Mouse (Mus musculus): ENCODE data around the gene Ryr2.
"Not testable (repeated sequence)": the region's sequence is repeated elsewhere in the genome, so short reads cannot be mapped to it uniquely, and the experiment has no call there.

DNA sequence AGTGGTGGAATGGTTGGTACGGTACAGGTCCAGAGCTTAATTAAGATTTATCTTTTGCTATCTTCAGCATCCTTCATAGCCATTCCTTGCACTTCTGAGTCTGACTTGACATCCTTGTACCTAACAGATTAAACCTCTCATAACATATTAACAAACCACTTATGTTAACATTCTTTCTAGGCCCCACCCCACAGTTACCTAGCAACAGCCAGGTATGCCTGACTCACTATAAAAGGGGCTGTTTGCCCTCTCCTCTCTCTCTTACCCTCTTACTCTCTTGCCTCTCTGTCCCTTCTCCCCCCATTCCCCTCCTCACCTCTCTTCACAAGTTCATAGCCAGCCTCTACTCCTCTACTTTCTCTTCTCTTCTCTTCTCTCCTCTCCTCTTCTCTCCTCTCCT is 297.4 kb downstream of the Ryr2 start:
- TF ChIP-seq GATA1 (IDR thresholded peaks at IDR 0.05; ENCODE audit: borderline replicate concordance, low read length); FLI1 (IDR thresholded peaks at IDR 0.05; ENCODE audit: low read length): not testable (repeated sequence)

Data from megakaryocyte, embryonic 14.5 days (primary cell).